Mouse (Mus musculus): Measurements from ENCODE around the gene Rpp38. TPM values are rescaled to one million over a fixed set of nuclear protein-coding genes. Genes with fewer than 3 reads are reported as not detected.

The Rpp38 gene
- polyA plus RNA-seq, 1 experiment from 2014 or later, result 10.6 TPM

DNA sequence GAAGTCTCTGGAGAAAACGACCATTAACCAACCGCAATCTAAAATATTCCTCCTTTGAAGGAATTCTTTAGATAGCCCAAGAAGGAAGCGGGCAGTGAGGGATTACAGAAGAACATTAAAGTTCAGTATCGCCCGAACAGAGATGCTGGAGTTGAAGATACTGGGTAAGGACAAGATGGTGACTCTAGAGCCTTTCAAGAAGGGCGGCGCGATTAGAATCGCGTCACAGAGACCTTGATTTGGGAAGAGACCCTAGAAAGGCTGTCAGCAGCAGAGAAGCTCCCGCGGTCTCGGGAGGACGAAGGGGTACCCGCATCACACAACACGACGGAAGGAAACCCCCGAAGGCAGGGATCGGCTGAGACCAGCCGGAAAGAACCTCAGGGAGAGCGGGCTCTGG is 387 bp downstream of the Rpp38 start:
- Histone ChIP-seq H3K9ac (peak overlapping the region; percentile 83), H3K4me3 (peak overlapping the region; percentile 83), H3K36me3 (peaks cover 21% of the 10 kb centered on the region), H3K9me3 (replicated peaks) (no peaks in the 10 kb centered on the region), H3K4me1 (replicated peaks) (peaks cover 17% of the 10 kb centered on the region), H3K4me2 (peak overlapping the region; percentile 82), H3K27ac (peak overlapping the region; percentile 77), H3K27me3 (peaks cover 4% of the 10 kb centered on the region; the same call in 1 of the 2 replicates)
- under 1% methylated on average over 21 of the region's 21 CpGs for whole genome bisulfite sequencing
- no peak for ATAC-seq (replicated peaks; ENCODE audit: insufficient number of reproducible peaks, insufficient read depth, low FRiP score, low read depth)

DNA sequence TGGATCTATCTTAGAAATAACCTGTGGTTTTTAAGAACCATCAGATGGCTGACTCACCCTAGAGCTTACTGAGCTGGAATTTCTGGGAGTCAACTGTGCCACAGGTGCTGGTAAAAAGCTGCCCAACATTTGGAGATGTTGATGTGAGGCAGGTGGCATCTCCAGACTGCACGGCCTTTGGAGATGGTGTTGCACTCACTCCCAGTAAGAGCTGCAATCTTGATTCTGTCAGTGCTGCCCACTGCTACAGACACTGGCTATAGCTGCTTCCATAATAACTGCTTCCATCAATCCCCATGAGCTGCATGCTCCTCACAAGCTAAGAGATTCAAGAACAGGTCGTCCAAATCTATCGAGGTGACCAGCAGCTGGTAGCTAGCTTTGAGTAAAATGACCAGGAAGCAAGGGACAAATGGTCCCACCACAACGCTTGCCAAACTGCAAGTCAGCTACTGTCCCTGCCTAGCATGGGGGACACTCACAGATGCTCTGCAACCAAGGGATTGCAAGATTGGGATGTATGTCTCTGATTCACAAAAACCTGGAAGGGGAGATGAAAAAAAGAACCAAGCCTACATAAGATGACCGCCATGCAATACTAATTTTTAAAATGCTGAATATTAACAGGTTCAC is 1.3 kb downstream of the Rpp38 start:
- Histone ChIP-seq H3K4me2 (peak overlapping the region; percentile 82), H3K27ac (no peak overlapping the region), H3K9me3 (replicated peaks) (no peaks in the 10 kb centered on the region), H3K27me3 (peaks cover 2% of the 10 kb centered on the region; the same call in 1 of the 2 replicates), H3K36me3 (peaks cover 25% of the 10 kb centered on the region), H3K4me1 (replicated peaks) (peaks cover 16% of the 10 kb centered on the region), H3K4me3 (peak overlapping the region; percentile 83), H3K9ac (peak overlapping the region; percentile 83; the same call in 1 of the 2 replicates)
- WGBS, result 67% methylated on average over 5 of the region's 5 CpGs
- ATAC-seq (replicated peaks; ENCODE audit: insufficient number of reproducible peaks, insufficient read depth, low FRiP score, low read depth), result no peak

DNA sequence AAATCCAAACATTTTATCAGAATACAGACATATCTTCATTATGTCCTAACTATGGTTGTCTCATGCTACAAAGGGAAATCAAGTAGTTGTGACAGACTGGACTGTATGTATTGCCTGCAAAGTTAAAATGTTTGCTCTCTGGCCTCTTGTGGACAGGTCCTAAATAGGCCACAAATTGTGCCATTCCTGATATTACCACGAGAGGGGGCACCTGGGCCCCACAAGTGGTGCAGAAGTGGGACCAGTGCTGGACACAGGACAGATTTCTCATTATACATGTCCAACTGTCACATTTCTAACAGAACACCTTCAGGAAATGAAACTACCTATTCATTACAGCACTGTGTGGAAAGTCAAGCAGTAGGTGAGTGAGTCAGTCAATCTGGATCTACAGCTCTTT is 5.1 kb downstream of the Rpp38 start:
- Histone ChIP-seq H3K9ac (no peak overlapping the region), H3K4me1 (replicated peaks) (peaks cover 8% of the 10 kb centered on the region), H3K27ac (no peak overlapping the region), H3K36me3 (peaks cover 57% of the 10 kb centered on the region), H3K4me3 (no peak overlapping the region), H3K4me2 (no peak overlapping the region), H3K9me3 (replicated peaks) (no peaks in the 10 kb centered on the region), H3K27me3 (no peaks in the 10 kb centered on the region)
- 22% methylated on average over 1 of the region's 1 CpGs for WGBS
- ATAC-seq (replicated peaks; ENCODE audit: insufficient number of reproducible peaks, insufficient read depth, low FRiP score, low read depth), result no peak

DNA sequence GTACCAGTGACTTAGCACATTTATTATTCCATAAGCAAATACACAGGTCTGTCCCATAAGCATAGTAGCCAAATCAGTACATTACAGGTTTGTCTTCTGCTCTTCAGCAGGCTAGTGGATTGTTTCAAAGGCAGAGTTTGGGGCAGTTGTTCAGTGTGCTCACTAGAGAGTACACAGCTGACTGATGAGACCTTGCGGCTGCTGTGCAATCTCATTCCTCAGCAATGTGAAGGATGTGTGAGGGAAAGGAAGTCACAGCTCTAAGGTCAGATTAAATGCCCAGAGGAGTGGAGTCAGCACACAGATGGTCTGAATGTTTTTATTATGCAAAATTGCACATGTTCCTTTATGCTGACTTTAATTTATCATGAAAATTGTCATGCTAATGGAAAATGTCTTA is 5.9 kb downstream of the Rpp38 start:
- WGBS, result 48% methylated on average over 1 of the region's 1 CpGs

DNA sequence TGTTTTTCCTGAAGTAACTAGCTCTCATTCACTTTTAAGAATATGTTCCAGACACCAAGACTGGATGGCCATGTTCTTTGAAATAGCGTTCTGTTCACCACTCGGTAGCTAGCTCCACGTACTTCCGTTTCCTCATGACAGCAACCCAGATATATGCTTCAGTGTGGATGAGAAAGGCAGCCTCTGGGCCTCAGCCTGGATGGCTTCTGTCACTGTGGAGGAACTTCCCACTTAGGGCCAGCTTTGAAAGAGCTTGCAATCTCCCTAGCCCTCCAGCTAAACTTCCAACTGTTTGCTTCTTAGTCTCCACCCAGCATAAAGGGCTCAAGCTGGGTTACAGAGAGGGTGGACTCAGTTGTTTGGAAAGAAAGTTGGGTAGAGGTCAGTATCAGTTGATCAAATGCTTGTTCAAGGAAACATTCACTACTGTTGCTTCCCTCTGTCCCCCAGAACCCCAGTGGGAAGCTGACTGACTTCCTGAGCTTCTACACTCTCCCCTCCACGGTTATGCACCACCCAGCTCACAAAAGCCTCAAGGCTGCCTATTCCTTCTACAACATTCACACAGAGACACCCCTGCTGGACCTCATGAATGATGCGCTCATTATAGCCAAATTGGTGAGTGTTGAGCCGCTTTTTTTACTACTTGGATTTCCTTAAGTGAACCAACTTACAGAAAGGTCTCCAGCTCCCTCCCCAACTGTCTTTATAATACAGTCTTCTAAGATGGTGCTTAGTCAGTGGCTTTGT is 7.9 kb downstream of the Rpp38 start:
- Histone ChIP-seq H3K4me3 (no peak overlapping the region), H3K36me3 (peaks cover 63% of the 10 kb centered on the region), H3K27ac (no peak overlapping the region), H3K9me3 (replicated peaks) (no peaks in the 10 kb centered on the region), H3K27me3 (no peaks in the 10 kb centered on the region), H3K4me1 (replicated peaks) (no peaks in the 10 kb centered on the region), H3K9ac (no peak overlapping the region), H3K4me2 (no peak overlapping the region)
- no peak for ATAC-seq (replicated peaks; ENCODE audit: insufficient number of reproducible peaks, insufficient read depth, low FRiP score, low read depth)
- 91% methylated on average over 7 of the region's 7 CpGs for WGBS

More for the DNA sequence above, 5.9 kb downstream of the Rpp38 start:
- Histone ChIP-seq H3K4me3 (no peak overlapping the region), H3K27ac (no peak overlapping the region), H3K9me3 (replicated peaks) (no peaks in the 10 kb centered on the region), H3K4me1 (replicated peaks) (peaks cover 6% of the 10 kb centered on the region), H3K36me3 (peaks cover 62% of the 10 kb centered on the region), H3K27me3 (no peaks in the 10 kb centered on the region), H3K4me2 (no peak overlapping the region), H3K9ac (no peak overlapping the region)
- ATAC-seq (replicated peaks; ENCODE audit: insufficient number of reproducible peaks, insufficient read depth, low FRiP score, low read depth), result no peak

DNA sequence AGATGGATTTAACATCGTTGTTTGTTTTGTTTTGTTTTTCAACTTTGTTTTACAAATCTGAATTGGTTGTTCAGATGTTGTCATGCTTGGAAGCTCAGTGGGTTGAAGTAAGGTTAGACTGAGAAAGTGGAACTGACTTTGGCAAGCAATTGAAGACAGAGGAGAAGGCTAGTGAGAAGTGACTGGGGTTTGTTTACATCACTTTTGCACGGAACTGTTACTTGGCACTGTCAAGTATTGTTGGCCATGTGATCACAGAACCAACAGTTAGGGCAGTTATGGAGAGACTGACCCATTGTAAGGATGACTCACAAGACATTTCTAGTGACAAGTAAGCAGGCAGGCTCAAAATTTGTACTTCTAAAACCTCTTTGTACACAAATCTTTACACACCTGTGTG is 9.3 kb downstream of the Rpp38 start:
- no peaks in the 10 kb centered on the region for H3K9me3 ChIP-seq (replicated peaks)
- H3K4me1 ChIP-seq (replicated peaks), result no peaks in the 10 kb centered on the region
- peaks cover 51% of the 10 kb centered on the region for H3K36me3 ChIP-seq
- no peak overlapping the region for H3K4me2 ChIP-seq
- WGBS, result 78% methylated on average over 2 of the region's 2 CpGs
- H3K27ac ChIP-seq, result no peak overlapping the region
- no peak overlapping the region for H3K4me3 ChIP-seq
- H3K27me3 ChIP-seq, result no peaks in the 10 kb centered on the region
- ATAC-seq (replicated peaks; ENCODE audit: insufficient number of reproducible peaks, insufficient read depth, low FRiP score, low read depth), result no peak
- no peak overlapping the region for H3K9ac ChIP-seq

DNA sequence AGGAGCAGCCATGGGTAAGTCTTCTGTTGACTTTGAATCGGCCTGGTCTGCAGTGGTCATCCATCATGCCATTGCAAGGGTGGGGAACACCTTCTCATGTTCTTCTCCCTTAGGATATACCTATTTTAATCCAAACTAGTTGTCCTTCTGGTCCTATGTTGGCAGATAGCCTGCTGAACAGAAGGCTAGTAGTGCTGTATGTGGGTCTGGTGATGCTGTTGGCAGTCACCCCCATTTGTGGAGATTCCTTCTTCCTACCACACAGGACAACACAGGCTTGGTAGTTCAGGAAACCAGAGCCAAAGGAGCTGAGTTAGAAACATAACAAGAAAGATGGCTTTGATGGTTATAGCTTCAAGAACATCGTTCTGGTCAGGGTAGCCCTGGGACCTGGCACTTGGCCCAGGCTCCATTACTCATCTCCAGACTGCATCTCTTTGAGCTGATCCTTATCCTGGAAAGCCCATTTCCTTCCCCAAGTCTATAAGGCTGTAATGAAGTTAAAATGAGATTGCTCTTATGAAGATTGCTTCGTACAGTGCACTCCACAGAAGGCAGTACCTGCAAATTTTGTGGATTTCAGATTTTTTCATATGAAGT is 26.9 kb downstream of the Rpp38 start:
- Histone ChIP-seq H3K9ac (no peak overlapping the region), H3K4me1 (replicated peaks) (no peaks in the 10 kb centered on the region), H3K27ac (no peak overlapping the region), H3K4me2 (no peak overlapping the region), H3K36me3 (peaks cover 13% of the 10 kb centered on the region), H3K9me3 (replicated peaks) (no peaks in the 10 kb centered on the region), H3K4me3 (no peak overlapping the region), H3K27me3 (no peaks in the 10 kb centered on the region)
- ATAC-seq (replicated peaks; ENCODE audit: insufficient number of reproducible peaks, insufficient read depth, low FRiP score, low read depth), result no peak
- WGBS, result 64% methylated on average over 3 of the region's 3 CpGs

DNA sequence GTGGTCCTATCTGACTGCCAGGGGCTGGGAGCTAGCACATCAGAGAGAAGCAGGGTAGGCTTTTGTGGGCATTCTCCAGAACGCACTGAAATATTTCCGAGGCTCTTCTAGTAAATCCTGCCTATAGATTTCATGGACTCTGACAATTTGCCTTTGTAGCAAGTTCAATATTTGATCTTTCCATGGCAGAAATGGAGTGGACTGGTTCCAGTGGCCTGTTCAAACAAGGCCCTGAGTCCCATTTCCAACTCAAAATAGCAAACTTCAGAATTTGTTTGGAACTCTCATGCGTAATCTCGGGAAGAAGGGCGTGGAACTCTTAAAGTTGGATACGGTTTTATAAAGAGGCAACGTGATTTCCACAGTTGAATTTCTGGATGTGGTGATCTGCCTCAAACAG is 36.6 kb downstream of the Rpp38 start:
- Histone ChIP-seq H3K4me1 (replicated peaks) (peaks cover 3% of the 10 kb centered on the region; the same call in 1 of the 2 replicates), H3K27ac (no peak overlapping the region), H3K9me3 (replicated peaks) (no peaks in the 10 kb centered on the region), H3K4me3 (no peak overlapping the region), H3K9ac (no peak overlapping the region), H3K4me2 (no peak overlapping the region), H3K27me3 (no peaks in the 10 kb centered on the region), H3K36me3 (no peaks in the 10 kb centered on the region)
- 86% methylated on average over 7 of the region's 7 CpGs for WGBS
- no peak for ATAC-seq (replicated peaks; ENCODE audit: insufficient number of reproducible peaks, insufficient read depth, low FRiP score, low read depth)

DNA sequence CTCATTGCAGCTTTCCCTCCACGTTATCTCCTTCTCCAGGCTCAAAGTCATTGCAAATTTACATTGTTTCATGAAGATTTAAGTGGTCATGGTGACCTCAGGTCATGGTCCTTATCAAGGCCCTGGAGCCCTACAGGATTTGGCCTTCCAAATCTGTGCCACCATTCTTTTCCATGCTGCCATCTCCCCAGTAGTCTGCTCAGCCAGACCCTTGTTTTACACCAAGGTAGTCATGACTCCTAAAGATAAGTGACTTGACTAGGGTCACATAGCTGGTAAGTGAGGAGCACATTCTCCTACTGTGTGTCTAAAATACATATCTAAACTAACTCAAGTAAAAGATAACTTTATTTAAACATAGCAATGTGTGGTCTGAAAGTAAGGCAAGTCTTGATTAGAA is 40.3 kb downstream of the Rpp38 start:
- H3K4me3 ChIP-seq, result no peak overlapping the region
- no peak overlapping the region for H3K4me2 ChIP-seq
- WGBS, result 70% methylated on average over 1 of the region's 1 CpGs
- H3K27me3 ChIP-seq, result no peaks in the 10 kb centered on the region
- H3K9me3 ChIP-seq (replicated peaks), result no peaks in the 10 kb centered on the region
- no peak overlapping the region for H3K9ac ChIP-seq
- no peak overlapping the region for H3K27ac ChIP-seq
- no peaks in the 10 kb centered on the region for H3K4me1 ChIP-seq (replicated peaks)
- ATAC-seq (replicated peaks; ENCODE audit: insufficient number of reproducible peaks, insufficient read depth, low FRiP score, low read depth), result no peak
- no peaks in the 10 kb centered on the region for H3K36me3 ChIP-seq

DNA sequence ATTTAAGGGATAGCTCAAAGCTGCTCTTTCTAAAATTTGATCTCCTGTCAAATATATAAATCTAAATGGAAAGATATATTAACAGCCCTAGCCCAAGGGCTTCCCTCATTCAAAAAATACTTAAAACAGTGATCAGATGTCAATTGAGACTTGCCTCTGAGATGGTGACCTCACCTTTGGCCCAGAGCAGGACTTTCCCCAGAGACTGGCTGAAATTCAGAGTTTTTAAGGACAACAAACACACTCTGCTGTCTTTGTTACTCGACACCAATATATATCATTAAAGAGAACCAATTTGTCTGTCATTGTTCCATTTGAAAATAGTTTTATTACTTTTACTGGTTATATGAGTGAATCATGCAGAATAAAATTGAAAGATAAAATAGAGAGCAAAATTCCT is 42.9 kb downstream of the Rpp38 start:
- peaks cover 9% of the 10 kb centered on the region for H3K4me1 ChIP-seq (replicated peaks)
- ATAC-seq (replicated peaks; ENCODE audit: insufficient number of reproducible peaks, insufficient read depth, low FRiP score, low read depth), result no peak
- no peaks in the 10 kb centered on the region for H3K36me3 ChIP-seq
- H3K27me3 ChIP-seq, result no peaks in the 10 kb centered on the region
- no peak overlapping the region for H3K27ac ChIP-seq
- H3K4me3 ChIP-seq, result no peak overlapping the region
- H3K9me3 ChIP-seq (replicated peaks), result no peaks in the 10 kb centered on the region
- H3K9ac ChIP-seq, result no peak overlapping the region
- WGBS, result 76% methylated on average over 1 of the region's 1 CpGs
- H3K4me2 ChIP-seq, result no peak overlapping the region

DNA sequence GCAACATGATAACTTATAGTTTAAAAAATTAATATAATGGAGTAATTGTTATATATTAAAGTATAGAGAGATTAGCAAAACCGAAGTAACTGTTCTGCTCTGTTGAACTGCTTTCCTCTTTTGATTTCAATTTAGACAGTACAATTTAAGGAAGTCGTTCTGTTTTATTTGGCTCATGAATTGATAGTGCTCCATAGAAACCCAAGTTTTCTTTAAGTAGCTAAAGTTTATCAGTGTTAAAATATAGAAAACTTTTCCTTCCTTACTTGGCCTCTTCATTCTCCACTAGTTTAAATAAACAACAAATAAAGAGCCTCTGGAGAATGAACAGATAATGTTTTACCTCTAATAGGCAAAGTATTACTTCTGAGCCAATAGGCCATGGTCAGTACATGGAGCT is 46.2 kb downstream of the Rpp38 start:
- 56% methylated on average over 2 of the region's 2 CpGs for WGBS
- Histone ChIP-seq H3K4me3 (no peak overlapping the region), H3K27ac (no peak overlapping the region), H3K36me3 (no peaks in the 10 kb centered on the region), H3K4me1 (replicated peaks) (peaks cover 18% of the 10 kb centered on the region), H3K9me3 (replicated peaks) (no peaks in the 10 kb centered on the region), H3K9ac (no peak overlapping the region), H3K4me2 (peak overlapping the region; percentile 83), H3K27me3 (no peaks in the 10 kb centered on the region)
- no peak for ATAC-seq (replicated peaks; ENCODE audit: insufficient number of reproducible peaks, insufficient read depth, low FRiP score, low read depth)
